Mouse (Mus musculus) thymus, postnatal 10 days (tissue): ENCODE measurements at regions not wholly inside any gene's neighbourhood (a gene's known extent, or its start where the extent isn't known, plus 50 kb on each side); places are given as distances from the start of the nearest gene placed in this dataset.

Source experiments
- DNase-seq, 2 experiments: peaks; one replicate each; pipeline ENCODE4 v3.0.0; 2021; ENCODE audit warnings: low spot score in 2 of 2

- no peak for DNase-seq
These were observed 283.0 kb upstream of the Tle3 start for GRCm38 (mm10) chr9:61089066-61089686.

- DNase-seq = no peak
These were observed 281.1 kb upstream of the Tle3 start for GRCm38 (mm10) chr9:61091036-61091435.

- DNase-seq = no peak
These were observed 279.2 kb upstream of the Tle3 start for GRCm38 (mm10) chr9:61092834-61093479.

- DNase-seq = no peak
These were observed 276.9 kb upstream of the Tle3 start for GRCm38 (mm10) chr9:61095069-61095775.

- DNase-seq = no peak
These were observed 270.3 kb upstream of the Tle3 start for GRCm38 (mm10) chr9:61101741-61102450.

GRCm38 (mm10) chr9:61102451-61103358 lies 269.5 kb upstream of the Tle3 start:
- no peak for DNase-seq

GRCm38 (mm10) chr9:61105550-61106280 lies 266.5 kb upstream of the Tle3 start:
- DNase-seq = no peak

GRCm38 (mm10) chr9:61109519-61110285 lies 262.5 kb upstream of the Tle3 start:
- DNase-seq = no peak

GRCm38 (mm10) chr9:61111206-61111605 lies 261.0 kb upstream of the Tle3 start:
- no peak for DNase-seq

- DNase-seq = peak; percentile 52 to 54
These were observed 260.3 kb upstream of the Tle3 start for GRCm38 (mm10) chr9:61111733-61112415.

GRCm38 (mm10) chr9:61119252-61119651 lies 252.9 kb upstream of the Tle3 start:
- DNase-seq = no peak

- DNase-seq = no peak
These were observed 251.6 kb upstream of the Tle3 start for GRCm38 (mm10) chr9:61120531-61120930.

- no peak for DNase-seq
These were observed 251.2 kb upstream of the Tle3 start for GRCm38 (mm10) chr9:61120931-61121391.

GRCm38 (mm10) chr9:61123431-61123830 lies 248.7 kb upstream of the Tle3 start:
- no peak for DNase-seq

GRCm38 (mm10) chr9:61125769-61126168 lies 246.4 kb upstream of the Tle3 start:
- DNase-seq = peak; percentile 60 to 72

- DNase-seq = peak; percentile 34 to 49
These were observed 244.1 kb upstream of the Tle3 start for GRCm38 (mm10) chr9:61128077-61128476.

- DNase-seq = no peak
These were observed 243.0 kb upstream of the Tle3 start for GRCm38 (mm10) chr9:61129186-61129585.

- peak; percentile 43 to 48 for DNase-seq
These were observed 241.3 kb upstream of the Tle3 start for GRCm38 (mm10) chr9:61130877-61131276.

- no peak for DNase-seq
These were observed 236.8 kb upstream of the Tle3 start for GRCm38 (mm10) chr9:61135263-61135882.
